Mouse (Mus musculus): ENCODE measurements around the gene Lasp1. TPM values are rescaled to one million over a fixed set of nuclear protein-coding genes. Genes with fewer than 3 reads are reported as not detected.
A peak's percentile ranks its signal among the peaks of the same experiment; 100 is the strongest.

Gene Lasp1
- polyA plus RNA-seq, 1 experiment: 201 TPM

- peak overlapping the region; percentile 64; the same call in 1 of the 2 replicates for H3K27ac ChIP-seq (ENCODE audit: insufficient read depth, low read depth, low read length)
- H3K4me1 ChIP-seq (ENCODE audit: control insufficient read depth, insufficient read depth, low read length): peaks cover 48% of the 10 kb centered on the region
- no peak overlapping the region for H3K4me3 ChIP-seq (ENCODE audit: insufficient read depth, low read length)
- no peak for TF ChIP-seq POLR2A (IDR thresholded peaks at IDR 0.05; ENCODE audit: borderline replicate concordance, low read depth, low read length)
- no peak for TF ChIP-seq CTCF (IDR thresholded peaks at IDR 0.05; ENCODE audit: low read depth, low read length)
Observed at GRCm38 (mm10) chr11:97816916-97817315, 18.1 kb downstream of the Lasp1 start.

DNA sequence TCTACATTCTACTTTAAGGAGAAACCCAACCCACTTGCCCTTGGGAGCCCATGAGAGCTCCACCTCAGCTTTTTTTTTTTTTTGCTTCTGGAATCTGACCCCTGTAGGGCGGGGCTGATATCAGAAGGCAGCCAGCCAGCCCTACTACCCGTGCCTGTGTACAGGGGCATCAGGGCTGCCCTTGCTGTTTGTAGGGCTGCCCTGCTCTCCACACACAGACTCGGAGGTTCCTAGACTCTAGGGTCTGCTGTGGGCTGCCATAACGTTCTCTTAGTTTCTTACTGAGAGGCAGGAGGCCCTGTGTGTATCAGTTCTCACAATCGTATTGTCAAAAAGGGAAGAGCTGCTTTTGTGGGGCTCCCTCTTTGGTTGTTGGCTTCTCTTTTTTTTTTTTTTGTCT is 18.6 kb downstream of the Lasp1 start:
- Histone ChIP-seq H3K27ac (ENCODE audit: insufficient read depth, low read depth, low read length) (peak overlapping the region; percentile 64), H3K4me1 (ENCODE audit: control insufficient read depth, insufficient read depth, low read length) (peaks cover 50% of the 10 kb centered on the region), H3K4me3 (ENCODE audit: insufficient read depth, low read length) (no peak overlapping the region)
- TF ChIP-seq CTCF (IDR thresholded peaks at IDR 0.05; ENCODE audit: low read depth, low read length) (no peak), POLR2A (IDR thresholded peaks at IDR 0.05; ENCODE audit: borderline replicate concordance, low read depth, low read length) (no peak)

GRCm38 (mm10) chr11:97818003-97818402 is 19.2 kb downstream of the Lasp1 start:
- H3K4me1 ChIP-seq (ENCODE audit: control insufficient read depth, insufficient read depth, low read length): peaks cover 53% of the 10 kb centered on the region
- no peak overlapping the region for H3K4me3 ChIP-seq (ENCODE audit: insufficient read depth, low read length)
- TF ChIP-seq POLR2A (IDR thresholded peaks at IDR 0.05; ENCODE audit: borderline replicate concordance, low read depth, low read length) (no peak), CTCF (IDR thresholded peaks at IDR 0.05; ENCODE audit: low read depth, low read length) (no peak)
- H3K27ac ChIP-seq (ENCODE audit: insufficient read depth, low read depth, low read length): peak overlapping the region; percentile 26

DNA sequence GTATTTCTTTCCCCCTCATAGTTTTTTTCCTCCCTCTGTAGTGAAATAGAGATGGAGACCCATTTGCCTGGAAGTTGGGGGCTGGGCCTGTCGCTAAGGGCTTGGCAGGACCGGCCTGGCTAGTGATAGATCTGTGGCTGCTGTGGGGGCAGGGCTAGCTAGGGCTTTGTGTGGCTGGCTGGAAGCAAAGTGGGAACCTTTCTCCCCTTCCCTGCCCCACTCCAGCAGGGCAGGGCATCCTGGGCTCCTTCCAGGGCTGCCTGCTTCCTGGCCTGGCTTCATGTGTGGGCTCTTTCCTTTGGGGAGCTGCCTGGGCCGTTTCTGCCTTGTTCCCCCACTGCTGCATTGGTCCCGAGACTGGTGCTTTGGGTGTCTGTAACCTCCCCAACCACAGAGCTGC is 19.8 kb downstream of the Lasp1 start:
- Histone ChIP-seq H3K27ac (ENCODE audit: insufficient read depth, low read depth, low read length) (peak overlapping the region; percentile 32; the same call in 1 of the 2 replicates), H3K4me1 (ENCODE audit: control insufficient read depth, insufficient read depth, low read length) (peaks cover 54% of the 10 kb centered on the region), H3K4me3 (ENCODE audit: insufficient read depth, low read length) (no peak overlapping the region)
- TF ChIP-seq CTCF (IDR thresholded peaks at IDR 0.05; ENCODE audit: low read depth, low read length) (no peak), POLR2A (IDR thresholded peaks at IDR 0.05; ENCODE audit: borderline replicate concordance, low read depth, low read length) (no peak)

DNA sequence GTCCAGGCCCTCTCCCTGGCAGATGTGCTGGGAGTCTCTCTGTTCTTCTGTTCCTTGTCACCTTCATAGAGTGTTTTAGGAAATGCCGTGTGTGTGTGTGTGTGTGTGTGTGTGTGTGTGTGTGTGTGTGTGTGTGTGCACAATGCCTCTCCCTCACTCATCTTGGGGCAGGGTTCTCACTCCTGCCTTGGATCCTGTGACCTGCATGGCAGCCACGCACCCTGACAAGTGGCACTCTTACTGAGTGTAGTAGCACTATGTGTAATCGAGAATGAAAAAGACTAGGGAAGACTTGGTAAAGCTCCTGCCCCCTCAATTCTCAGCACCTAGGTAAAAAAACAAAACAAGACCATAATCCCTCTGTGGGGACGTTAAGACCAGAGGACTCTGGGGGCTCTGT is 20.3 kb downstream of the Lasp1 start:
- TF ChIP-seq CTCF (IDR thresholded peaks at IDR 0.05; ENCODE audit: low read depth, low read length): no peak
- no peak for TF ChIP-seq POLR2A (IDR thresholded peaks at IDR 0.05; ENCODE audit: borderline replicate concordance, low read depth, low read length)
- Histone ChIP-seq H3K27ac (ENCODE audit: insufficient read depth, low read depth, low read length) (peak overlapping the region; percentile 32; the same call in 1 of the 2 replicates), H3K4me1 (ENCODE audit: control insufficient read depth, insufficient read depth, low read length) (peaks cover 56% of the 10 kb centered on the region), H3K4me3 (ENCODE audit: insufficient read depth, low read length) (no peak overlapping the region)

- TF ChIP-seq POLR2A (IDR thresholded peaks at IDR 0.05; ENCODE audit: borderline replicate concordance, low read depth, low read length) (no peak), CTCF (IDR thresholded peaks at IDR 0.05; ENCODE audit: low read depth, low read length) (no peak)
- Histone ChIP-seq H3K4me1 (ENCODE audit: control insufficient read depth, insufficient read depth, low read length) (peaks cover 64% of the 10 kb centered on the region), H3K4me3 (ENCODE audit: insufficient read depth, low read length) (no peak overlapping the region), H3K27ac (ENCODE audit: insufficient read depth, low read depth, low read length) (peak overlapping the region; percentile 39)
Observed at GRCm38 (mm10) chr11:97819923-97820322, 21.1 kb downstream of the Lasp1 start.

DNA sequence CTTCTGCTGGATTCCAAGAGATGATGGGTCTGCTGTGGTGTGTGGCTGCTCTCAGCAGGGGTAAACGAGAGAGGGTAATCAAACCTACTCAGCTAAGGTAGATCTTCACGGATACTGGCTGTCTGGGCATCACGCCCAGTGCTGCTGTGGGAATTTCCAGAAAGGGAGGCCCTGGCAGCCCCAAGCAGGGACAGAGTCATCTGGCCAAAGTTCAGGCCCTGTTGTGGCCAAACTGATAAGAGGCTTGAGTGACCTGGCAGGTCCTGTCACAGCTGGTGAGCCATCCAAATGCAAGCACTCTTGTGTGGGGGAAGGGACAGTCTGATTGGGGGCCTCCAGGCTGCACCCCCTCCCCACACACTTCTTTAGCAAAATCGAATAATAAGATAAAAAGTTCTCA is 22.0 kb downstream of the Lasp1 start:
- Histone ChIP-seq H3K4me3 (ENCODE audit: insufficient read depth, low read length) (no peak overlapping the region), H3K27ac (ENCODE audit: insufficient read depth, low read depth, low read length) (peak overlapping the region; percentile 30), H3K4me1 (ENCODE audit: control insufficient read depth, insufficient read depth, low read length) (peaks cover 73% of the 10 kb centered on the region)
- TF ChIP-seq CTCF (IDR thresholded peaks at IDR 0.05; ENCODE audit: low read depth, low read length) (no peak), POLR2A (IDR thresholded peaks at IDR 0.05; ENCODE audit: borderline replicate concordance, low read depth, low read length) (no peak)

- Histone ChIP-seq H3K4me3 (ENCODE audit: insufficient read depth, low read length) (no peak overlapping the region), H3K4me1 (ENCODE audit: control insufficient read depth, insufficient read depth, low read length) (peaks cover 79% of the 10 kb centered on the region), H3K27ac (ENCODE audit: insufficient read depth, low read depth, low read length) (peak overlapping the region; percentile 33)
- TF ChIP-seq CTCF (IDR thresholded peaks at IDR 0.05; ENCODE audit: low read depth, low read length) (no peak), POLR2A (IDR thresholded peaks at IDR 0.05; ENCODE audit: borderline replicate concordance, low read depth, low read length) (no peak)
Observed at GRCm38 (mm10) chr11:97821401-97822064, 22.7 kb downstream of the Lasp1 start.

- TF ChIP-seq CTCF (IDR thresholded peaks at IDR 0.05; ENCODE audit: low read depth, low read length): no peak
- no peak for TF ChIP-seq POLR2A (IDR thresholded peaks at IDR 0.05; ENCODE audit: borderline replicate concordance, low read depth, low read length)
- no peak overlapping the region for H3K4me3 ChIP-seq (ENCODE audit: insufficient read depth, low read length)
- H3K27ac ChIP-seq (ENCODE audit: insufficient read depth, low read depth, low read length): no peak overlapping the region
- peaks cover 80% of the 10 kb centered on the region for H3K4me1 ChIP-seq (ENCODE audit: control insufficient read depth, insufficient read depth, low read length)
Observed at GRCm38 (mm10) chr11:97822840-97823603, 24.2 kb downstream of the Lasp1 start.

DNA sequence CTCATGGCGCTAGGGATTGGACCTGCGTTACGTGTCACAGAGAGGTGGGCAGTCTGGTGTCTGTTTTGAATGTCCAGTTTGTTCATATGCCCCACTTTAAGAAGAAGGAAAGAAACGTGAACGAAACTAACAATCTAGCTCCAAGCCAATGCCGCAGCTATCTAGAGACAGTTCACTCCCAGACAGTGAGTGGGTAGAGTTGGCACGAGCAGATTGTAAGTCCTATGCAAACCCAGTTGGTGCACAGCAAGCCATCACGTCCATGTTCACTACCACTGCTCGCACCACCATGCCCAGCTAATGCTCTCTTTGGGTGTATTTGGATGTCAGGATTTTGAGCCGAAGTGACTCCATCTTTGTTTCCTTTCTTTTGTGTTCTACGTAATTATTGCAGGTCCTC is 25.4 kb downstream of the Lasp1 start:
- Histone ChIP-seq H3K4me1 (ENCODE audit: control insufficient read depth, insufficient read depth, low read length) (peaks cover 79% of the 10 kb centered on the region), H3K27ac (ENCODE audit: insufficient read depth, low read depth, low read length) (peak overlapping the region; percentile 100), H3K4me3 (ENCODE audit: insufficient read depth, low read length) (no peak overlapping the region)
- TF ChIP-seq POLR2A (IDR thresholded peaks at IDR 0.05; ENCODE audit: borderline replicate concordance, low read depth, low read length) (no peak), CTCF (IDR thresholded peaks at IDR 0.05; ENCODE audit: low read depth, low read length) (no peak)

Data from bone marrow macrophage, adult 2 months (primary cell).